Mouse (Mus musculus) MEL (cell line): ENCODE results near the gene Aftph. TPM values are rescaled to one million over a fixed set of nuclear protein-coding genes. Genes with fewer than 3 reads are reported as not detected.

Experiments used
- DNase-seq: peaks from one replicate; pipeline ENCODE4 v3.0.0; 2011; ENCODE audit warnings: low read depth, low spot score
- H3K27ac ChIP-seq: 2 replicates; pipeline ENCODE4 v1.5.1; 2012; ENCODE audit warnings: low read depth, mild to moderate bottlenecking, control low read depth, low read length, moderate library complexity; ENCODE audit not compliant: control insufficient read depth
- H3K27me3 ChIP-seq, 2 experiments: fragments of 150-350 bp in 1 of 2; sonication (generic) in 1 of 2; 2 replicates each; pipeline ENCODE4 v1.6.1; 2012; ENCODE audit warnings: low read length in 2 of 2, mild to moderate bottlenecking in 2 of 2, improper control_type of control experiment in 1 of 2, moderate library complexity in 1 of 2; ENCODE audit not compliant: insufficient read depth in 2 of 2, control insufficient read depth in 1 of 2
- H3K36me3 ChIP-seq, 2 experiments: 2 replicates each; pipeline ENCODE4 v1.6.1; 2012 to 2014; ENCODE audit warnings: low read length in 2 of 2, improper control_type of control experiment in 1 of 2, inconsistent platforms in 1 of 2, mild to moderate bottlenecking in 1 of 2; ENCODE audit not compliant: insufficient read depth in 2 of 2, control insufficient read depth in 1 of 2
- H3K4me1 ChIP-seq, 2 experiments: fragments of 150-350 bp in 1 of 2; sonication (generic) in 1 of 2; 2 replicates each; pipeline ENCODE4 v1.6.1; 2012; ENCODE audit warnings: low read length in 2 of 2, improper control_type of control experiment in 1 of 2, mild to moderate bottlenecking in 1 of 2; ENCODE audit not compliant: insufficient read depth in 2 of 2, control insufficient read depth in 1 of 2
- H3K4me3 ChIP-seq, 2 experiments: fragments of 150-350 bp in 1 of 2; sonication (generic) in 1 of 2; 2 replicates each; pipeline ENCODE4 v1.5.1; 2012; ENCODE audit warnings: low read depth in 2 of 2, low read length in 2 of 2, mild to moderate bottlenecking in 2 of 2, moderate library complexity in 2 of 2, control low read depth in 1 of 2, improper control_type of control experiment in 1 of 2; ENCODE audit not compliant: control insufficient read depth in 1 of 2, insufficient read depth in 1 of 2
- H3K79me2 ChIP-seq: 2 replicates; pipeline ENCODE4 v1.6.1; 2012; ENCODE audit warnings: mild to moderate bottlenecking, low read length, moderate library complexity; ENCODE audit not compliant: control insufficient read depth, poor library complexity, insufficient read depth
- H3K9ac ChIP-seq: 2 replicates; pipeline ENCODE4 v1.6.1; 2012; ENCODE audit warnings: low read depth, mild to moderate bottlenecking, control low read depth, low read length, moderate library complexity; ENCODE audit not compliant: control insufficient read depth, poor library complexity, severe bottlenecking
- H3K9me3 ChIP-seq: fragments of 150-350 bp; sonication (generic); replicated peaks from 2 replicates; pipeline ENCODE4 v1.6.1; 2012; ENCODE audit warnings: mild to moderate bottlenecking, low read length, improper control_type of control experiment, moderate library complexity; ENCODE audit not compliant: insufficient read depth
- BHLHE40 ChIP-seq: IDR thresholded peaks from 2 replicates; pipeline ENCODE4 v1.6.1; 2012; ENCODE audit warnings: low read depth, mild to moderate bottlenecking, inconsistent platforms, low read length, improper control_type of control experiment, borderline replicate concordance
- CHD2 ChIP-seq: IDR thresholded peaks from 2 replicates; pipeline ENCODE4 v1.6.1; 2011; ENCODE audit warnings: low read length, improper control_type of control experiment
- ELF1 ChIP-seq: IDR thresholded peaks from 2 replicates; pipeline ENCODE4 v1.6.1; 2014; ENCODE audit warnings: low read depth, mild to moderate bottlenecking, inconsistent platforms, low read length, improper control_type of control experiment, moderate library complexity
- EP300 ChIP-seq, 2 experiments: IDR thresholded peaks; 2 replicates each; pipeline ENCODE4 v1.6.1; 2011; ENCODE audit warnings: improper control_type of control experiment in 2 of 2, low read length in 2 of 2, low read depth in 1 of 2, mild to moderate bottlenecking in 1 of 2
- ETS1 ChIP-seq: IDR thresholded peaks from 2 replicates; pipeline ENCODE4 v1.6.1; 2012; ENCODE audit warnings: low read depth, mild to moderate bottlenecking, inconsistent platforms, low read length, improper control_type of control experiment, moderate library complexity
- GABPA ChIP-seq: IDR thresholded peaks from 2 replicates; pipeline ENCODE4 v1.6.1; 2012; ENCODE audit warnings: low read depth, mild to moderate bottlenecking, inconsistent platforms, low read length, improper control_type of control experiment, moderate library complexity
- JUND ChIP-seq: IDR thresholded peaks from 2 replicates; pipeline ENCODE4 v1.6.1; 2011; ENCODE audit warnings: low read depth, mild to moderate bottlenecking, improper control_type of control experiment, low read length
- KAT2A ChIP-seq: conservative IDR thresholded peaks from 2 replicates; pipeline ENCODE4 v1.6.1; 2012; ENCODE audit warnings: low read depth, low read length, improper control_type of control experiment, inconsistent platforms
- MAFK ChIP-seq: IDR thresholded peaks from 2 replicates; pipeline ENCODE4 v1.6.1; 2011; ENCODE audit warnings: low read depth, mild to moderate bottlenecking, low read length, improper control_type of control experiment, borderline replicate concordance
- MAZ ChIP-seq: IDR thresholded peaks from 2 replicates; pipeline ENCODE4 v1.6.1; 2012; ENCODE audit warnings: low read depth, mild to moderate bottlenecking, inconsistent platforms, low read length, improper control_type of control experiment
- MEF2A ChIP-seq: IDR thresholded peaks from 2 replicates; pipeline ENCODE4 v1.6.1; 2014; ENCODE audit warnings: low read depth, mild to moderate bottlenecking, inconsistent platforms, low read length, improper control_type of control experiment; ENCODE audit not compliant: poor library complexity, insufficient replicate concordance, severe bottlenecking; ENCODE audit errors: extremely low read depth
- MXI1 ChIP-seq: IDR thresholded peaks from 2 replicates; pipeline ENCODE4 v1.6.1; 2011; ENCODE audit warnings: mild to moderate bottlenecking, low read depth, low read length, improper control_type of control experiment
- MYB ChIP-seq: IDR thresholded peaks from 2 replicates; pipeline ENCODE4 v1.6.1; 2011; ENCODE audit warnings: mild to moderate bottlenecking, low read depth, low read length, improper control_type of control experiment
- MYC ChIP-seq: IDR thresholded peaks from 2 replicates; pipeline ENCODE4 v1.6.1; 2011; ENCODE audit warnings: low read depth, mild to moderate bottlenecking, low read length, improper control_type of control experiment, moderate library complexity
- NELFE ChIP-seq: IDR thresholded peaks from 2 replicates; pipeline ENCODE4 v1.6.1; 2011; ENCODE audit warnings: low read depth, low read length, improper control_type of control experiment
- NRF1 ChIP-seq: IDR thresholded peaks from 2 replicates; pipeline ENCODE4 v1.6.1; 2014; ENCODE audit warnings: low read depth, mild to moderate bottlenecking, inconsistent platforms, low read length, improper control_type of control experiment, moderate library complexity; ENCODE audit not compliant: poor library complexity, insufficient read depth, severe bottlenecking
- POLR2AphosphoS2 ChIP-seq: IDR thresholded peaks from 2 replicates; pipeline ENCODE4 v1.6.1; 2011; ENCODE audit warnings: low read length, improper control_type of control experiment
- POLR2AphosphoS5 ChIP-seq: IDR thresholded peaks from 2 replicates; pipeline ENCODE4 v1.6.1; 2012; ENCODE audit warnings: low read depth, borderline replicate concordance, mild to moderate bottlenecking, inconsistent platforms, low read length, moderate library complexity, mixed read lengths
- RCOR1 ChIP-seq: IDR thresholded peaks from 2 replicates; pipeline ENCODE4 v1.6.1; 2012; ENCODE audit warnings: low read depth, mild to moderate bottlenecking, inconsistent platforms, low read length, improper control_type of control experiment
- SIN3A ChIP-seq: IDR thresholded peaks from 2 replicates; pipeline ENCODE4 v1.6.1; 2012; ENCODE audit warnings: low read length, improper control_type of control experiment, inconsistent platforms
- SMC3 ChIP-seq: IDR thresholded peaks from 2 replicates; pipeline ENCODE4 v1.6.1; 2011; ENCODE audit warnings: low read depth, low read length, improper control_type of control experiment
- TAL1 ChIP-seq: IDR thresholded peaks from 2 replicates; pipeline ENCODE4 v1.6.1; 2012; ENCODE audit warnings: mild to moderate bottlenecking, inconsistent platforms, low read length, moderate library complexity, mixed read lengths
- TBP ChIP-seq: IDR thresholded peaks from 2 replicates; pipeline ENCODE4 v1.8.0; 2011; ENCODE audit warnings: low read depth, low read length, improper control_type of control experiment
- TCF12 ChIP-seq: IDR thresholded peaks from 2 replicates; pipeline ENCODE4 v1.6.1; 2014; ENCODE audit warnings: low read depth, mild to moderate bottlenecking, inconsistent platforms, low read length, improper control_type of control experiment, moderate library complexity
- UBTF ChIP-seq: IDR thresholded peaks from 2 replicates; pipeline ENCODE4 v1.6.1; 2012; ENCODE audit warnings: low read depth, mild to moderate bottlenecking, inconsistent platforms, low read length, improper control_type of control experiment, moderate library complexity, borderline replicate concordance; ENCODE audit not compliant: insufficient read depth
- USF1 ChIP-seq: IDR thresholded peaks from 2 replicates; pipeline ENCODE4 v1.6.1; 2014; ENCODE audit warnings: low read depth, mild to moderate bottlenecking, inconsistent platforms, low read length, improper control_type of control experiment, moderate library complexity
- USF2 ChIP-seq, 2 experiments: IDR thresholded peaks; 2 replicates each; pipeline ENCODE4 v1.6.1; 2011 to 2012; ENCODE audit warnings: improper control_type of control experiment in 2 of 2, low read length in 2 of 2, borderline replicate concordance in 1 of 2, inconsistent platforms in 1 of 2, low read depth in 1 of 2, mild to moderate bottlenecking in 1 of 2; ENCODE audit not compliant: insufficient read depth in 1 of 2
- ZC3H11A ChIP-seq: IDR thresholded peaks from 2 replicates; pipeline ENCODE4 v1.6.1; 2012; ENCODE audit warnings: low read depth, mild to moderate bottlenecking, inconsistent platforms, low read length, improper control_type of control experiment
- ZKSCAN1 ChIP-seq: IDR thresholded peaks from 2 replicates; pipeline ENCODE4 v1.6.1; 2012; ENCODE audit warnings: low read depth, mild to moderate bottlenecking, inconsistent platforms, low read length, improper control_type of control experiment, moderate library complexity
- ZNF384 ChIP-seq: IDR thresholded peaks from 2 replicates; pipeline ENCODE4 v1.6.1; 2012; ENCODE audit warnings: low read depth, mild to moderate bottlenecking, inconsistent platforms, low read length, improper control_type of control experiment
- polyA plus RNA-seq, 2 experiments: library from polyadenylated mRNA; stranded (reverse) in 1 of 2; unstranded in 1 of 2; fragments of >175 nt in 1 of 2; fragments of >200 nt in 1 of 2; gene quantifications; 2 replicates each; pipeline versions ENCODE4 v1.2.1 to v1.2.4; 2012; ENCODE audit warnings: low replicate concordance in 2 of 2, low read depth in 1 of 2; ENCODE audit not compliant: insufficient read length in 2 of 2, insufficient read depth in 1 of 2, missing spikeins in 1 of 2
- total RNA-seq: library from RNA; depleted of rRNA; stranded (reverse); fragments of 300-350 nt; gene quantifications from 2 replicates; pipeline ENCODE4 v1.2.3, GENCODE M21; 2012

Aftph gene
- total and polyA plus RNA-seq, 3 experiments: 38.1 to 47.2 (median 38.1) TPM

- no peak for DNase-seq
- Histone ChIP-seq H3K9ac (no peak overlapping the region), H3K4me3 (no peak overlapping the region), H3K9me3 (no peaks in the 10 kb centered on the region), H3K27ac (no peak overlapping the region), H3K4me1 (peaks cover 11 to 19% of the 10 kb centered on the region in 2 experiments), H3K79me2 (peaks cover 56% of the 10 kb centered on the region), H3K36me3 (peaks cover 0 to 25% of the 10 kb centered on the region in 2 experiments; a peak in 2 of 4 replicates), H3K27me3 (no peaks in the 10 kb centered on the region)
- TF ChIP-seq MAFK (no peak), MEF2A (no peak), ZC3H11A (no peak), MAZ (no peak), GABPA (no peak), JUND (no peak), ETS1 (no peak)
These were observed 104.3 kb downstream of the Aftph start for GRCm38 (mm10) chr11:20637060-20637459.

- peak overlapping the region; percentile 31 to 45 for H3K4me3 ChIP-seq
- no peak for TF ChIP-seq KAT2A
- TF ChIP-seq MYB: no peak
- TF ChIP-seq MAZ: 0 out of 2 replicates have a peak, but pooled peaks have one; percentile 40
- TF ChIP-seq RCOR1: no peak
- no peak for TF ChIP-seq JUND
- no peak for TF ChIP-seq CHD2
- peak; percentile 69 for TF ChIP-seq TCF12
- peak; percentile 25; the same call in 1 of the 2 replicates for TF ChIP-seq SMC3
- no peak for TF ChIP-seq ZKSCAN1
- TF ChIP-seq BHLHE40: 0 out of 2 replicates have a peak, but pooled peaks have one; percentile 22
- no peak for TF ChIP-seq NELFE
- TF ChIP-seq ELF1: no peak
- peak; percentile 70; the same call in 1 of the 2 replicates for TF ChIP-seq MYC
- peak; percentile 65 for TF ChIP-seq SIN3A
- peak; percentile 67 for TF ChIP-seq MXI1
- TF ChIP-seq NRF1: no peak
- peak; percentile 51 to 53 for TF ChIP-seq EP300 (IDR thresholded peaks at IDR 0.05; ENCODE audit: low read depth in 1 of 2, low read length in 2 of 2)
- no peak for TF ChIP-seq TBP
- no peak for TF ChIP-seq USF1
- no peak for TF ChIP-seq USF2 (IDR thresholded peaks at IDR 0.05; ENCODE audit: borderline replicate concordance in 1 of 2, insufficient read depth in 1 of 2, low read depth in 1 of 2, low read length in 2 of 2)
- TF ChIP-seq POLR2AphosphoS5: no peak
- peak; percentile 73 for TF ChIP-seq TAL1
- TF ChIP-seq UBTF: no peak
- no peak for TF ChIP-seq POLR2AphosphoS2
- no peak for TF ChIP-seq ZC3H11A
- TF ChIP-seq ZNF384: no peak
- TF ChIP-seq MAFK: no peak
These were observed 105.3 kb downstream of the Aftph start for GRCm38 (mm10) chr11:20636114-20636513.

More at GRCm38 (mm10) chr11:20636114-20636513, 105.3 kb downstream of the Aftph start:
- peaks cover 50% of the 10 kb centered on the region for H3K79me2 ChIP-seq
- DNase-seq: peak; percentile 85
- H3K27me3 ChIP-seq: no peaks in the 10 kb centered on the region
- no peaks in the 10 kb centered on the region for H3K9me3 ChIP-seq
- H3K36me3 ChIP-seq: peaks cover 0 to 25% of the 10 kb centered on the region in 2 experiments; a peak in 2 of 4 replicates
- H3K27ac ChIP-seq: peak overlapping the region; percentile 8
- peak overlapping the region; percentile 47 for H3K9ac ChIP-seq
- H3K4me1 ChIP-seq: peaks cover 11 to 19% of the 10 kb centered on the region in 2 experiments
